Mouse (Mus musculus) testis, postnatal 14 days (tissue): ENCODE data around the gene Tex14.
A peak's percentile ranks its signal among the peaks of the same experiment; 100 is the strongest.
"Not testable (repeated sequence)": the region's sequence is repeated elsewhere in the genome, so short reads cannot be mapped to it uniquely, and the experiment has no call there.

ENCODE experiments used
- DNase-seq: peaks from one replicate; pipeline ENCODE4 v3.0.0; 2021; ENCODE audit warnings: low spot score

Gene Tex14

DNA sequence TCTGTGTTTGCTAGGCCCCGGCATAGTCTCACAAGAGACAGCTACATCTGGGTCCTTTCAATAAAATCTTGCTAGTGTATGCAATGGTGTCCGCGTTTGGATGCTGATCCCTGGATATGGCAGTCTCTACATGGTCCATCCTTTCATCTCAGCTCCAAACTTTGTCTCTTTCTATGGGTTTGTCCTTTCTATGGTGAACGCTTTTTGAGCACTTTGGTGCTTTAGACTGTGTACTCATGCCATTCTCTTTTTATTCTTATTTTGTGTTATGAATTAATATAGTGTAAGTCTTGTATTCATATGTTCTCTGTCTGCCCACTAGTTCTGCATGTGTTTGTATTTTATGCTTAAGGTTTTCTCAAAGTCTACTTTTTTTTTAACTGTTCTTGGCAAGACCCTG, 67.2 kb downstream of the Tex14 start:
- DNase-seq: not testable (repeated sequence)

GRCm38 (mm10) chr11:87479172-87479571, 74.3 kb downstream of the Tex14 start:
- not testable (repeated sequence) for DNase-seq

DNA sequence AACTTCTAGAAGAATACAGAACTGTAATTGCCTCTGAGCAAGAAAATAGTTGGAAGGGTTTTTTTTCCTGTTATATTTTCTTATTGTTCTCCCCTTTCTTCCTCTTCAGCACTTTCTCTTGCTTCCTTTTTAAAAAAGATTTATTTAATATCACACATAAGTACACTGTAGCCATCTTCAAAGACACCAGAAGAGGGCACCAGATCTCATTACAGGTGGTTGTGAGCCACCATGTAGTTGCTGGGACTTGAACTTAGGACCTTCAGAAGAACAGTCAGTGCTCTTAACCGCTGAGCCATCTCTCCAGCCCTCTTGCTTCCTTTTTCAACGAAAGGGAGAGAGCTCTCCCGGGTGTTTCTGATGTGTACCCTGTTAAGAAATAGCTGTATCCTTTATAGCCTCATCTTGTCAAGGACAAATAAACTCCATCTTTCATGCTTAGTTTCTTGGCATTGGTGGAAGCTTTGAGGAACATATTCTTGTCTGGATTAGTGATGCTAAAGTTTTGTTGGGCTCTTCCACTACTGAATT, 79.0 kb downstream of the Tex14 start:
- no peak for DNase-seq

GRCm38 (mm10) chr11:87488948-87489347, 84.1 kb downstream of the Tex14 start:
- DNase-seq: no peak

DNA sequence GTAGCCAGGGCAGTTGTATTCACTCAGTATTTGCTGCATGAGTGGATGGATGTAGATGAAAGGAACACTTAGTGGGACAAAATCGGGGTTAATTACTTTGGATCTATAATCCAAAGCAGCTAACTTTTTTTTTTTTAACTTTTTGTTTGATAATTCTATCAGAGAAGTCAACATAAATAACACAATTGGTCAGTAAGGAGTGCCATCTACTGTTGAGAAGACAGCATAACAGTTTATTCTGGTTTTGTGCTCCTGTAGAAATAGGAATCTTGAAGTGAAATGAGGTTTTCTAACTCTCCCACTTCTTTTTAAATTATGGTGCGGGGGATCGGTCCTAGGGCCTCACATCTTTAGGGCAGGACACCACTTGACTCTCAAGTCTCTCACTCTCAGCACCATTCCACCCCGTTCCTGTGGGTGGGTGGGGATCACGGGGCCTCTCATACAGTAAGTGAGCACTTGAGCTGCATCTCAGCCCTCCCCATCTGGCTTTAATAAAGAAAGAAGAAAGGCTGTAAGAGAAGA, 99.9 kb downstream of the Tex14 start:
- no peak for DNase-seq

- DNase-seq: no peak
These were observed 101.6 kb downstream of the Tex14 start for GRCm38 (mm10) chr11:87506502-87506901.

DNA sequence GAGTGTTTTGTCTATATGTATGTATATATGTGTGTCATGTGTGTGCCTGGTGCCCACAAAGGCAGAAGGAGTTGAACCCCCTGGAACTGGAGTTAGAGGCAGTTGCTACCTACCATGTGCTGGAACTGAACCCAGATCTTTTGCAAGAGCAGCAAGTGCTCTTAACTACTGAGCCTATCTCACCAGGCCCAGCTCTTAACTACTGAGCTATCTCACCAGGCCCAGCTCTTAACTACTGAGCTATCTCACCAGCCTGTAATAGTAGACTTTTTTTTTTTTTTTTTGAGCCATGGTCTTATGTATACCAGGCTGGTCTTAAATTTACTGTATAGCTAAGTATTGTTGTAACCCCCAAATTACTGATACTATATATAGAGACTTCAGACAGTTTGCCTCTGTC, 102.2 kb downstream of the Tex14 start:
- no peak for DNase-seq

- no peak for DNase-seq
These were observed 114.4 kb downstream of the Tex14 start for GRCm38 (mm10) chr11:87519260-87519659.

- no peak for DNase-seq
These were observed 118.6 kb downstream of the Tex14 start for GRCm38 (mm10) chr11:87523466-87523865.

DNA sequence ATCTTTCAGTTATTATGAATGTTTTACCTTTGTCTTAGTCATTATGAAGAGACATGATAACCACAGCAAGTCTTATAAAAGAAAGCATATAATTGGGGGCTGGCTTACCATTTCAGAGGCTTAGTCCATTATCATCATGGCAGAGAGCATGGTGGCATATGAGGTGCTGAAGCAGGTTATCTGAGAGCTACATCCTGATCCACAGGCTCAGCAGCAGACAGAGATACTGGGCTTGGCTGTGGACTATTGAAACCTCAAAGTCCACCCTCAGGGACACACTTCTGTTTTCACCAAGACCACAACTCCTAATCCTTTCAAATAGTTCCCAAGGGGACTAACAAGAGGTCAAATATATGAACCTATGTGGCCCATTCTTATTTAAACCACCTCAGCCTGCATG, 119.1 kb downstream of the Tex14 start:
- no peak for DNase-seq

GRCm38 (mm10) chr11:87524780-87525179, 119.9 kb downstream of the Tex14 start:
- peak; percentile 19 for DNase-seq

DNA sequence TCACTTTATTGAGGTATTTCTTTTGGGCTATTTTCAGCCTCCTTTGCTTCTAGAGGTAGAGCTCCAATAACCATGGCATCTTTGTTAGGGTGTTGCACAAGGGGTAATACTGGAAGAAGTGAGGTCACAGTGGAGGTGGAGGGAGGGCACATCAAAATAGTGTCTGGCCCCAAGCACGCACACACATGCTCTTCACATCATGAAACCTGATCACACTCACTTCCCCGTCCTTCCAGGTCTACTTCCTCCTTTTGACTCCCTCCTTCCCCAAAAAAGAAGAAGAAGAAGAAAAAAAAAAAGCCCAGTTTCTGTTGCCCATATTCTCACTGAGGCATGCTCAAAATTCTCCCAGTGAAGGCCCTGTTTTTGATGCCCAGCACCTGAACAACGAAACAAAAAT, 122.5 kb downstream of the Tex14 start:
- DNase-seq: no peak

DNA sequence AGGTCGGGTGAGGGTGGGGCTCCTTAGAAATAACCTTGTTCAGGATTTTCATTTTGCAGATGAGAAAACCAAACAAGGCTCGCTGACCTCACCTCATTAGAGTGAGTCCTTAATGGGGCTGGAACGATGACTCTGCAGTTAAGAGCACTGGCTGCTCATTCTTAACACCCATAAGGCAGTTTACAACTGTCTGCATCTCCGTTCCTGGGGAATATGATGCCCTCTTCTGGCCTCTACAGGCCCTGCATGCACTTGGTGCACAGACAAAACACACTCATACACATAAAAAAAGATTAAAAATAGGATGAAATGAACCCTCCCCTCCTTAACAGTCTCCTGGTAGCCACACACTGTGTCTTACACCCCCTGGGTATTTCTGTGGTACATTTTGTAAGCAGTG, 123.1 kb downstream of the Tex14 start:
- no peak for DNase-seq

- no peak for DNase-seq
These were observed 126.8 kb downstream of the Tex14 start for GRCm38 (mm10) chr11:87531695-87532094.

GRCm38 (mm10) chr11:87542285-87542684, 137.4 kb downstream of the Tex14 start:
- DNase-seq: no peak

GRCm38 (mm10) chr11:87542906-87543305, 138.0 kb downstream of the Tex14 start:
- no peak for DNase-seq

- no peak for DNase-seq
These were observed 148.5 kb downstream of the Tex14 start for GRCm38 (mm10) chr11:87553342-87553741.

- no peak for DNase-seq
These were observed 149.5 kb downstream of the Tex14 start for GRCm38 (mm10) chr11:87554386-87554785.

DNA sequence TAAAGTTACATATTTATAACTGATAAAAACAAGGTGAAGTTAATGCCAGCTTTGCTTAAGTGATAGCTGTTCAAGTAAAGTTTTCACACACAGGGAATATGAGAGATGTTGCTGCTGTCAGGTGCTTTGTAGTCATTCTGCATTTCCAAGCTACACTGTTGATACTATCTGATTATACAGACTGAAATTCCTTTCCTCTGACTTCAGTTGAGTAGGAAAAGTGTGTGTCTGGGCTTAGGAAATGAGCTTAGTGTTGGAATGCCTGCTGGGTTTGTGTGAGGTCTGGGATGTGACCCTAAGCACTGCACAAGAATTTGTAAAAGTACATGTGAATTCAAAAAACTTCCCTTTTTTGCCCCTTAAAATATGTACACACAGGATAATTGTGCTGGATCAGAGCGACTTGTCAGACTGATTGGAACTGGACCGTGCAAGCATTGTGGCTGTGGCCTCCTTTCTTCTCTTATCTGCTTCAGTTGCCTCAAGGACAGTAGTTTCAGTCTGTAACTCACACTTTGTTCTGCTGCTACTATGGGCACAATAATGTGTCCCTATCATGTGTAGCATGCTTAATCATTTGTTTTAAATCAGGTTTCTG, 150.3 kb downstream of the Tex14 start:
- DNase-seq: peak; percentile 27

DNA sequence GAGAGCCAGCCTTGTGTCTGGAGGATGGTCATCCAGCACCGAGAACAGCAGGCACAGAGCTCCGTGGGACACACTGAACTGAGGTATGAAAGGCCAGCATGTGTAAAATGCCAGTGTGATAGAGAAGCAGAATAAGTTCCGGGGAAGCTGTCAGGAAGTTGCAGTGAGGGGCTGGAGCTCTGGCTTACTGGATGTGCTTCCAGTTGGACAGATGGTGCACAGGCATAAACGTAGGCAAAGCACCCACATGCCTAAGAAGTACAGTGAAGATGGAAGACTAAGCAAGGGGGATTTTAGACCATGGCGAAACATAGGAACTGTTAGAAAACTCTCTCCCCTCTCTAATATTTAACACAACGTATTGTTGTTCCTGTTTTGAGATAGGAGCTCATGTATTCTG, 156.3 kb downstream of the Tex14 start:
- no peak for DNase-seq

- no peak for DNase-seq
These were observed 161.6 kb downstream of the Tex14 start, which contains the start of gene Gm11492 for GRCm38 (mm10) chr11:87566501-87566900. TSS of gene Gm11492 (plus strand) at chr11:87566653.

DNA sequence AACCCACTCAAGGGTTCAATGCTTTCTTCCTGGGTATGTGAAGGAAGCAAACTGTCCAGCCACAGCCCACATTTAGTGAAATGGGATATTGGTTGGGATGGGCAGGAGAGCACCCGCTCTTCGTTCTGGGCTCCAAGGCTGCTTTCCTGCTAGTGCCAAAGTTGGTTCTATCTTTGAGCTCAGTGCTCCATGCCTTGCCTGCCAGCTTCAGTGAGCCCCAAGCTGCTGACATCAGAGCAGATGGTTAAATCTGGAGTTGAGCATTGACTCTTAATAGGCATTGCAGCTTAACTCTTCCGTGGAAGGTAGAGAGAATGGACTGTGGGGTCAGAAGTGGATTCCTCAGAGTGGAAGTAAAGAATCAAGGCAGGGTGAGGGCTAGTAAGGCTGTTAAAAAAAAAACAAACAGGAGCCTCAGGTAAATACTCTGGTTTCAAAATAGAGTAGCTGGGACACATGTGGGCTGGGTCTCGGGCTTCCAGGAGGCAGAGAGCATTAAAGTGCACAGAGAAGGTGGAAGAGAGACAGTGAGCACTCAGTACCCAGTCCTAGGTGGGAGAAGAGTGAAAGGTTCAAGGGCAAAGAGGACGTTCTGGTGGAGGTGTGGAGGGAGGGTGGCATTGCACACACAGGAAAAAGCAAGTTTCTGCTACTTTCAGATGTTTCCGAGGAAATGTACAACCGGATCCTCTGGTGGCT, 163.5 kb downstream of the Tex14 start, which contains the start of gene Sept4:
Gene Sept4 (plus strand): TSS at position 649 of the 699 bp plus-strand sequence.
- no peak for DNase-seq

- no peak for DNase-seq
These were observed 165.9 kb downstream of the Tex14 start for GRCm38 (mm10) chr11:87570743-87571142.
